Mouse (Mus musculus) retina, postnatal 7 days (tissue): ENCODE measurements at regions not wholly inside any gene's neighbourhood (a gene's known extent, or its start where the extent isn't known, plus 50 kb on each side); places are given as distances from the start of the nearest gene placed in this dataset.

Experiments
- DNase-seq: peaks from one replicate; pipeline ENCODE4 v3.0.0-alpha.2; 2012; ENCODE audit warnings: low read depth, low spot score

DNA sequence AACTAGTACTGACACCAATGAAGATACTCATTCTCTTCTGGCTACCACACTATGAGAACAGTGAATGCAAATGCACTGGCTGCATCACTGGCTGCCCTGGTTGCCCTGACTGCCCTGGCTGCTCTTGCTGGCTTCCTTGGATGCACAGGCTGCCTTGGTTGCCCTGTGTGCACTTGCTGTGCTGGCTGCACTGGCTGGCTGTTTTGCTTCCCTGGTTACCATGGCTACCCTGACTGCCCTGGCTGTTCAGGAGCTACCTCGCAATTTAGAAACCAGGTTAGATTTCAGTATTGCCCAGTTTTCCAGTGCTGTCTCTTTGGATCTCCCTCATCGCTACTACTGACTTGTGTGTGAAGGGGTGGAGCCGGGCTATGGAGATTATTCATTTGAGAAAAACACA, 175.7 kb downstream of the Fat4 start:
- DNase-seq, result no peak

DNA sequence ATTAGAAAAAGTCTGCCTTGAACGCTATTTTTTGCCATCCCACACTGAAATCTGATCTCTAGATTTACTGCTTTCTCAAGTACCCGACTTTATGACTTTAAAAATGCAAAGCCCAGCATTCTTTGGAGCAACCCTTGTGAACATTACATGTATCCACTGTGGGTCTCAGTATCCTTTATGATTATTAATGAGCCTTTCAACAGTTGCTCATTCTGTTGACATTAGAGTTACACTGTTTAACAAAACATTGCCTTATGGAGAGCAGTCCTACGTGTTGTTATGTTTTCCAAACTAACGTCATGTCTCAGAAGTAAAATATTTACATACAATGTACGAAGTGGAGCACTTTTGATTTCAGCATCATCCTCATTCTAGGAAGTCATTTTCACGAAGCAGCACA, 178.7 kb downstream of the Fat4 start:
- DNase-seq, result no peak

DNA sequence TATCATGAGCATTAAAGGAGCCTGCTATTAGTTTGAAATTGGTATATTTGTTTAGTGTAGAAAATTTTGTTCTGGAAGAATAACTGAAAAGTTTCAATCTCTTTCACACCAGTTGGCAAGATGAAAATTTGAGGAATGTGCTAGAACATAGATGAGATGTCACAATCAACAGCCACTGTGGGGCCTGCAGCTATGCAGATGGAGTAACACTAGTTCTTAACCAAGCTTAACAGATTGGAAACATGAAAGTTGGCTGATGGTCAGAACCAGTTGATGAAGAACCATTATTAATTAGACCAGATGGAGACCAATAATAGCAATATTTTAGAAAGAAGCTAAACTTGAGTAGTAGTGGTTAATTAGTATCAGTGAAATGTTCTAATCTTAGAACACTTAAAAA, 182.3 kb downstream of the Fat4 start:
- no peak for DNase-seq

DNA sequence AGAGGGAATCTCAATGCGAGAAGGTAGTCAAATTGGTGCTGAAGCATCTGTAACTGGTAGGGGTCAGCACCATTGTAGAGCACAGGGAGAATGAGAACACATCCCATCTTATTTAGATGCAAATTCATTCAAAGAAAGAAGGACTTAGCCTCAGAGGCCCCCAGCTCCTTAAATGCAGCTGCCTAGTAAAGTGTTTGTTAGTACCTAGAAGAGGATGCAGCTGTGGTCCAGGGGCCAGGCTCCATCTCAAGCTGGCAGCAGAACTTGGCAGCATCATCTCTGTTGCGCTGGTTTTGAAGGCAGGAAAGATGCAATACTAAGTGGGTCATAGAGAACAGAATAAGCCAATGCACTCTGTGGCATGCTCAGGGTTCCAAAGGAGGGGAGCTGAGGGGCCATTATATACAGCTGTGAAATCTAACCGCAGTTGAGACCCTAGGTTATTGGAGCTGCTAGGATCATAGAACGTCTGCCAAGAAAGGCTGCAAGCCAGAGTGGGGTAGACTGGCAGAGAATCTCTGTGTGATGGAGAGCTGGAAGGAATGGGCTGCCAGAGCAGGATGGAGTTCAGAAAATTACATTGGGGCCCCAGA, 196.0 kb downstream of the Fat4 start:
- DNase-seq, result no peak

DNA sequence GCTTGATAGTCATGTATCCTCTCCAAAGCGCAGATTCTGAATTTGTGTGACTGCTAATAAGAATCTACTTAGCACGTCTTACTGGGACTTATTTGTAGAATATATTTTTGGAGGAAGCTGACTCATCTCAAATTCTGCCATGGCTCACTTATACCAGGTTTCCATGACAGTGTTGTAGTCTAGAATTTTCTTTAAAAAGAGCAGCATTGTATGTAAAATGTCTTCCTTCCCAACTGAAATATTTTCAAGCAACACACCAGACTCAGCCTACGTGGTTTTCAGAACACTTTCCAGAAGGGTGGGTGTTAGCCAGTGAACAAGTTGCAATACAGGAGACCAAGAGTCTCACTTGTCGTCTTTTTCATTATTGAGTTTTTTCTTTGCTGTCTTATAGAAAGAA, 202.2 kb downstream of the Fat4 start:
- no peak for DNase-seq

DNA sequence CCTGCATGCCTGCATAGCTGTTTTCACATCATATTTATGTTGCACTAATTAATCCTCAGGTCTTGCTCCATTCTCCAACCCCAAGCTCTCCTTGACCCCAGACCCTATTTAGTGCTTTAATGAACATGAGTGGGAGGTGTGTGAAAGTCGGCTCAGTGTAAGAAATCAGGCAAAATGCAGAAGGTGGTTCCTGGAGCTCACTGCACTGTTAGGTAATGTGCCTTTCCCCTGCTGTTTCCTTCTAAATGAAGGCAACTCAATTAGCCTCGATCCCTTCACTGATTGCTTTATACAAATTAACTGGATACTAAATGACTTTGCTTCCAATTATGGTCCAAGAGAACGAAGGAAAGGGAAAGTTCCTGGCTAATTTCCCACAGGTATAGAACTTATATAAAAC, 215.6 kb downstream of the Fat4 start:
- DNase-seq, result no peak

DNA sequence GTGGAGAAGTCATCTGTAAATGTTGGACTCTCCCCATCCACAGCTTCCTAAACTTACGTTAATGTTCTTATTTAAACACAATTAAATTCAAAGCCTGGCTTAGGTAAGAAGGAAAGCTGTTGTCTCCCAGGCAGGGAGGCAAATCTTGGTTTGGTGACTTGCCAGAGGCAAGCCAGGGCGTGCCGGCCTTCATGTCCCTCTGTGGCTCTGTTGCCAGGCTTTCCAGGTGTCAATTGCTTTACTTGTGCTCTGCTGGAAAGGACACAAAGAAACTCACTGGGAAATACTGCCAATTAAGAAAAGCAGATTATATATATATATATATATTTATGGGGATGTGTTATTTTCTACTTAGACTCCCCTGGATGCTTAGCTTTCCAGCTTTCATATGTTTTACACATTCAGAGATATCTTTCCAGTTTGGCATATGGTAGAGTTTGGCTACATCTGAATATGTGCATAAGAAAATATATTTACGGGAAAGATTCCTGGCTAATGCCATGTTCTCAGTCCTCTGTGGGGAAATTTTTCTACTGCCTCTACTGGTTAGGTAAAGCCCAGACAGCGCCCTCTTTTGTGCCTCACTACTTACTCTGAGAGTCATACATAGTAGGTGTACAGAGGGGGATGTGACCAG, 223.1 kb downstream of the Fat4 start:
- DNase-seq, result no peak

DNA sequence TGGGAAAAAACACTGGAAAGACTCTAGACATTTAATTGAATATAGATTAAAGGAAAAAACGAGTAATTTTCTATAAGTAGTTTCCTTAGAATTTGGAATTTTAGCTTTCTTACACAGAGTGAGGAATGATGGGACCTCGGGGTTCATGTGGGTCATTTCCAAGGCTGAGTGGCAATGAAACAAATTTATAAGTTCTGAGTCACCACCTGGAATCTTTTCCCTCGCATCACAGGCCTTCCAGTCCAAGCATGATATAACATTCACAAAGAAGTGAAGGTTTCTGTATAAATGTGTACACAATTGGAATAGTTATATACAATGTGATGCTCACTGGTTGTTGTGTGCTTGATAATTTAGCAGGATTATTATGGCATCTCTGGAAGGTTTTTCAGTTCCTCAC, 227.3 kb downstream of the Fat4 start:
- DNase-seq, result no peak

DNA sequence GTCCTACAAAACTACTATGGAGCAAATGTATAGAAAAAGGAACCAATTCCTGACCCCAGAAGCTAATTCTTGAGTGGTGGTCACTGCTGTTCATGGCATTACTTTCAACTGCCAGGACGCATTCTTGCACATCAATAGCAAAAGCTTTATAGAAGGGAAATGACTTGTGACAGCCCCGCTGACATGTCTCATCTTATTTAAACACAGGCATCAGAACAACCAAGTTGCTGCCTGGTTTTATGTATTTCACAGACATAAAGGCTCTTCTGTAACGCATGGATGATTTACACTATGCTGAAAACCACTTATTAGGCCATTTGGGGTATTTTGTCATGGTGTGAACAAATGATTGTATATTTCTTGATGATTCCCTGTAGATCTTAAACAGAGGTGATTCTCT, 228.1 kb downstream of the Fat4 start:
- no peak for DNase-seq

DNA sequence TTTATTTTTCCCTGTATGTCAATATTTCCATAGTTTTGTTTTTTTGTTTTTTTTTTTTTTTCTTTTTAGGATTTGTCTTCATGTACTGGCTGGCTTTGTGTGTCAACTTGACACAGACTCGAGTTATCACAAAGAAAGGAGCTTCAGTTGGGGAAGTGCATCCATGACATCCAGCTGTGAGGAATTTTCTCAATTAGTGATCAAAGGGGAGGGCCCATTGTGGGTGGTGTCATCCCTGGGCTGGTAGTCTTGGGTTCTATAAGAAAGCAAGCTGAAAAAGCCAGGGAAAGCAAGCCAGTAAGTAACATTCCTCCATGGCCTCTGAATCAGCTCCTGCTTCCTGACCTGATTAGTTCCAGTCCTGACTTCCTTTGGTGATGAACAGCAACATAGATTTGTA, 228.7 kb downstream of the Fat4 start:
- no peak for DNase-seq

DNA sequence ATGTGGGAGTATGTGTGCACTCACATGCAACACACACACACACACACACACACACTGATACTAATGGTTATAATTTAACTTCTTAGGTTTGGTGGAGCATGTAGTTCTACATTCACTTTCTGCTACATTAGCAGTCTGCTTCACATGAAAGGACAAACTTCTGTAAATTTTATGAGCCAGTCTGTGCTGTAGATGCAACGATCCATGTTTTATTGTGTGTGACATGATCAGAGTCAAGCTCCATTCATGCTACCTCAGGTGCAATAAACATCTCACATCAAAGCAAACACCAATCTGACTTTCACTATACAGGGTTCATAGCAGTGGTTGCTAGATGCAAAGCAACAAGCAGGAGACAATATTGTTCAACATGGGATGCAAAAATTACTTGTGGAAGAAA, 235.5 kb downstream of the Fat4 start:
- no peak for DNase-seq

DNA sequence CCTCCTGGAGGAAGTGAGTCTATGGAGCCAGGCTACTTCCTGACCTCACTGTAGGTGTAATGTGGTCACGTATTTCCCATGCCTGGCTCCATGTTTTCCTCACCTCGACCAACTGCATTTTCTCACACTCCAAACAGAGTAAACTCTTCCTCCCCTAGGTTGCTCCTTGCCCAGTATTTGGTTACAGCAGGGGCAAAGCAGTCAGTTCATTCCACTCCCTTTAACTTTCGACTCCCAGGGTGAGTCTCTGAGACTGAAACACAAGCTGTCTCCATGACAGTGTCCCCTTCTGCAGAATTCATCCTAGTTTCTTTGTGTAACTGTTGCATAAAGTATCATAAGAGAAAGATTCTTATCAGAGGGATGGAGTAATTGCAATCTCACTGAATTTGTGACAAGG, 243.8 kb downstream of the Fat4 start:
- no peak for DNase-seq

DNA sequence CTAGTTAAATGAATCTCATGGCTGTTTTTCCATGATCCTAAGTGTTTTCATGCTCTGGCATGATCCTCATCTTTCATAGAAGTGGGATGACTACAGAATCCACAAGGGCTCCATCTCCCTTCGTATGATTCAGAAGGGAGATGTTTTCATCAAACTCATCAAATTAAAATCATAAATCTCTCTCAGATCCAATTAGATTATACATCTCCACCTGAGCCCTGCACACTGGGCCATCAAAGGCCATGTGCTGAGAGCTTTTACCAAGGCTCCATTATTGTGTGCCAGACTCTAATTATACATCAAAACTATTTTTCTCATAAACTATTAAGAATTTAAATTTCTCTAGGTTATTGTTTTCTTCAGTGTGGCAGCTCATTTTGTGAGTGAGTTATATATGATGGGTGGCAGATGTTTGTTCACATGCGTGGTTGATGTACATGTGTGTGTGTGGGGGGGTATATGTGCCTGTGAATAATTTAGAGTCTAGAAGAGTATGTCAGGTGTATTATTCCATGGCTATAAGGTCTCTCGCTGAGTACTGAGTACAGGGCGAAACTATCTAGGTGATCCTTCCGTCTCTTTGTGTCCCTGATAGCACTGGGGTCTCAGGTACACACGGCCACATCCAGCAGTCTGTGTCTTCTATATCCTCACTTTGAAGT, 278.4 kb downstream of the Fat4 start:
- no peak for DNase-seq

DNA sequence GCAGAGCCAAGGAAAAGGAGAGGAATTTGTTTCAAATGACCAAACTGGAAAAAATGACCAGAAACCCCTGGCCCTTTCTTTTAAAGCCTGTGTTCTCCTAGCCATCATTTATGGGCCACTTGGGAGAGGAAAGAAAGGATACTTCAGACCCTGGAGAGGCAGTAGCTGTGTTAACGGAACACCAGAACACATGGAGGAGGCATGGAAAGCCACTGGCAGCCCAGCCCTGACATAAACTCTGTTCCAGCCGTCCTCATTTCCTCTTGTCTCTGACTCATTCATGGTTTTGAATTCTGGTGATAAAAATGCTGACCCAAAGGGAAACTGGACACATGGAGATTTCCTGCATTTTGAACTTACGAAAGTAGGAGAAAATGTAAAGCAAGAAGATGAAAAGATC, 295.9 kb downstream of the Fat4 start:
- DNase-seq, result no peak

DNA sequence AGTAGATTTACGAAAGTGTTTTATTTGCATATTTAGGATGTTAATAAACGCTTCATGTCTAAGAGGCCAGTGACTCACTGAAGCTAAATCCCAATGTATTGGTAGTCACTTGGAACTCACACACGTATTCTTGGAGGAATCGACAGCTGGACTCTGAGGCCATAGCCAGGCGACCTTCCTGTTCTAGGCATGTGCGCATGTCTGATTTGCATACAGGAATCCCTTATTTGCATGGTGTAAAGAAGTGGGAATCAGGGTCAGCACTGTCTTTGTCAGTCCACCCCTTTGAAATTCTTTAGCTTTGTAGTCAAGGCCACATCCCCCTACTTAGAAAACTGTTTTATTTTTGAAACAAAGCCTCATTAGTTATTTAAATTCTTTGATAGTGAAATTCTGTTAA, 308.4 kb downstream of the Fat4 start:
- no peak for DNase-seq

DNA sequence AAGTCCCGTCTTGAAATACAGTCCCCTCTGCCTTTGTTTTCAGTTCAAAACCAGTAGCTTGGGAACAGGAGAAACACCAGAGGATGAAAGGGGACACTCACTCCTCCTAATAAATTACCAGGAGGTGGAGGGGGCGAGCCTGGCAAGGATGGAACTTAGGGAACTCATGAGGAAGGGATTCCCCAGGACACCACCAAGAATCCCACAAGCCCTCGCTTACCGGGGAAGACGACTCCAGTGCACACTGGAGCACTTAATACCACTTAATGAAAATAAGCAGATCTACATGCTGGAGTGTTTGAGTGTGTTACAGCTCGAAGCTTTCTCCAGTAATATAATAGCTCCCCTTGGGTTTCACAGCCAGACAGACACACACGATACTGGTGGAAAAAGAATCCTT, 315.9 kb downstream of the Fat4 start:
- DNase-seq, result no peak

DNA sequence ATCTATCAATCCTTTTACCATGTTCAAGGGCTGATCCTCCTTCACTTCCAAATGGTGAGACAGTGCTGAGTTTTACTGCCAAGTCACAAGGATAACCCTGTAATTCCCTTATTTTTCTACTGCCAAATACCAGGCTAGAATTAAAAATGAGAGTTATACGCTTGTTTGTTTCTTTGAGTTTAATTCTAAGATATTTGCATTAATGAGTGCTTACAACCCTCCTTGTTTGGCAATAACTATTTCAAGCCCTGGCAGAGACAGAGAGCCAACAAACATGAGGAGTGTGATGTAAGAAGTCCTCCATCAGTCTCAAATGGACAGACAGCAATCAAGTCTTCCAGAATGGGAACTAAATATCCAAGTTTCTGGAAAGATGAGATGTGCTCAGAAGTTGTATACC, 321.9 kb downstream of the Fat4 start:
- no peak for DNase-seq

DNA sequence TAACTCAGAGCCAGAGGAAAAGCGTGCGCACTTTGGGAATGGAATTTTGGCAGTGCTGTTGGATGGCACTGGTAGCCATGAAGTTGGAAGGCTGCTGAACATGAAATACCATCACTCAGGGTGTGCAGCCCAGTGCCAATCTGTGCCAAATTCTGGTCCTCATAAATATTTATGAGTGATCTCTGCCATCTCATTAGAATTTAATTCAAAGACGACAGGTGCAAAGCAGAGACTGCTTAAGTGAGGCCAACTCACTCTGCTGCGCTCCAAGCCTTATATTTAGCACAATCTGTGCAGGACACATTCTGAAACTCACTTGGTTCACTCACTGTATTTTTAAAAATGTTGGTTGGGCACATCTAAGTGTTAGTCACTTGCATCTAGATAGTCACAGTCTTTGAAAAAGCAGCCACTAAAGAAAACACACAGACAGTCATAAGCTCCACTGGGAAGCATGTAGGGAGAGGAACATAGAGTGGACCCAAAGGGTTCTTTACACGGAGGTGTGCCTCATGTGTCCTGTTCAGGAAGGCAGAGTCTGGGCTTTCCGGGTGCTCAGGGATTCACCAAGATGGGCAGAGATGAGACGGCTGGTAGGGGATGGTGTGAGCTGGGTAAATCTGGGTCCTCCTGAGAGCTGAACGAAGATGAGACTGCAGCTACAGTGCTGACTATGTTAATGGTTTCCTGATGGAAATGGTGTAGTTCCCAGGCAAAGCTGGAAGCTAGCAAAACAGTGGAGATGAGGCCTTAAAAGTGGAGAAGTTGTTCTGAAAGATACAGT, 322.8 kb downstream of the Fat4 start:
- DNase-seq, result no peak

DNA sequence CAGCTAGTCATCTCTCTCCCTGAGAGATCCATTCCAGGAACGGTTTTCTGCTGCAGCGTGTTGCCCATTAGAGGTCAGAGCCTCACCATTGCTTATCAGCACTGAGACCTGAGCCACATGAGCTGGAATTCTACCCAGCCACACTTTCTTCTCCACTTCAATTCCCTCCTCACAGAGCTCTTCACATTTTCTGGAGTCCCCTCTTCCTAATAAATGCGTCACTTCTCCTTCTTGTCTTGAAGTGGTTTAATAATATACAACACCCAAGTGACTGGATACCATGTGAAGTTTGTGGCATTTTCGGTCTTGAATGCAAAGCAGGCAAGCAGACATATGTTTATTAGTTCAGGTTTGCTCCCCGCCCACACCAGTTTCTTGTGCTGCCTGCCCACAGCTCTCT, 324.9 kb downstream of the Fat4 start:
- no peak for DNase-seq

DNA sequence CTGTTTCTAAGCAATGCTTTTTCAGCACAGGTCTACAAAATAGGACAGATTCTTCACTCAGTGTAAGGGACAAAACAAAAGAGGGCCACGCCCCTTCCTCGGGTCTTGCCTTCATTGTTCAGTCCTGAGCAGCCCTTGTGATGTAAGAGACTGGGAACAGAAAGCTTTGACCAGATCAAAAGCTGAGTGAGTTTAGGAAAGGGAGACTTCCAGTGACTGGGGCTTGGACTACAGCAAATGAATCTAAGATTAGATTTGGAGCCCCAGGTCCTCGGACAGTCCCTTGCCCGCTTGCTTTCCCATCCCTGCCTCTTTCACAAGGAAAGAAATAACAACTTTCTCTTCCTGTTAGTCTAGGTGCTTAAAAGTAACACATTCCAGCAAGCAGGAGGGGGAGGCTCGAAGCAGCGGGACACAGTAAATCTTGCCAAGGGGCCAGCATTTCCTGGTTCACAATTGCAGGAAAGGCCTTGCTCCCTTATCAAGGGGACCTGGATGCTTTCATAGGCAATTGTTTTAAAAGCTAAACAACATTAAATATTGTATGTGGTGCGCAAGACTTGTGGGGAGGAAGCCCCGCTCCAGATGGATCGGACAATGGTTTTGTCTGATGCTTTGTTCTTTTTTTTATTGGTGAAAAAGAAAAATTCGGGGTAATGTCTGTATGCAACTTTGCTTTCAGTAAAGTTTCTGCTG, 333.4 kb downstream of the Fat4 start:
- DNase-seq, result no peak

DNA sequence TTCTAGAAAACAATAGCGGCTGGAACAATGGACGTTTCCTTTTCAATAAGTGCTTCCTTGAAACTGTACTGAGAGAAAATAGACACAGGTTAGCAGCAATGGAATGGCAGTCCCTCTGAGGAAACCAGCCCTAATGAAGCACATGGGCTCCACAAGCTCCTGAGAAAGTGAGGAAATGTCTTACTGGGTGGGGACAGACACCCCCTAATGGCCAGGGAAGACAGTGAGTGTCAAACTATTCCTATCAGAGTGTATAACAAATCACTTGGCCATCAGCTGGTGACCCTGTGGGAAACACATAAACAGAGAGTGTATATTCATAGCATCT, 333.9 kb downstream of the Fat4 start:
- DNase-seq, result no peak

DNA sequence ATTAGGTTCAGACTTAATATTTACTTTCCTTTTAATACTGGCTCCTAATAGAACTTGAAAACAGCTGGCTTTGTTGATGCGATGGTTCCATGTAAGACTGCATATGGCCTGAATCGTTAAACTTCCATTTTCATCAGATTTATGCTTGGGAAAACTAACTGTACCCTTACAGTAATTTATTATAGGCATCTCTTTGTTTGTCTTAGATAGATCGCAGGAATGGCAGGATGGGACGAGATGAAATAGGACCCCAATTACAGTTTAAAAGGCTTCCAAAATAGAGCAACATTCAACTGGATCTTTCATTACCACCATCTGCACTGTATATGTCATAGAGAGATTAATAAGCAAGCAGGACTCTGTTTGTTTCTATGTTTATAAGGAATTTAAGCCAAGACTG, 335.3 kb downstream of the Fat4 start:
- no peak for DNase-seq
